In genomic region chr16:91373473-91374252, GRCm38 (mm10) we compare ENCODE assay signal across 8 mouse cellular contexts. TPM values are rescaled to one million over a fixed set of nuclear protein-coding genes. Genes with fewer than 3 reads are reported as not detected.
A peak's percentile ranks its signal among the peaks of the same experiment; 100 is the strongest.
DNase-seq lines count a peak whose midpoint lies in the region; ATAC-seq and TF ChIP-seq lines count a peak whose summit lies in the region.

No protein-coding gene starts in this region.

- no peaks in the 10 kb centered on the region for H3K9me3 ChIP-seq in forebrain, embryonic 11.5 days (ENCODE audit: control insufficient read depth, low read length)
- H3K9me3 ChIP-seq in neural tube, embryonic 15.5 days (replicated peaks): no peaks in the 10 kb centered on the region

- peaks cover 5% of the 10 kb centered on the region for H3K4me1 ChIP-seq in testis, adult 2 months (ENCODE audit: control insufficient read depth, insufficient read depth, low read length)
- peaks cover 5% of the 10 kb centered on the region; the same call in 1 of the 2 replicates for H3K4me1 ChIP-seq in forebrain, embryonic 11.5 days (replicated peaks; ENCODE audit: control insufficient read depth, insufficient read depth, low read length)
- H3K4me1 ChIP-seq in neural tube, embryonic 15.5 days: peaks cover 18% of the 10 kb centered on the region

- peaks cover 2% of the 10 kb centered on the region; the same call in 1 of the 2 replicates for H3K27me3 ChIP-seq in testis, adult 2 months (ENCODE audit: control insufficient read depth, insufficient read depth, low read length)
- H3K27me3 ChIP-seq in forebrain, embryonic 11.5 days (ENCODE audit: control insufficient read depth, insufficient read depth, low read length): no peaks in the 10 kb centered on the region
- no peaks in the 10 kb centered on the region for H3K27me3 ChIP-seq in neural tube, embryonic 15.5 days (replicated peaks)

- peak overlapping the region; percentile 37; the same call in 1 of the 2 replicates for H3K27ac ChIP-seq in testis, adult 2 months (ENCODE audit: control insufficient read depth, insufficient read depth, low read depth, low read length)
- H3K27ac ChIP-seq in forebrain, embryonic 11.5 days (ENCODE audit: low read depth, low read length): peak overlapping the region; percentile 79
- H3K27ac ChIP-seq in neural tube, embryonic 15.5 days (replicated peaks): peak overlapping the region; percentile 91

- H3K9ac ChIP-seq in forebrain, embryonic 11.5 days (ENCODE audit: low read length): peak overlapping the region; percentile 75
- H3K9ac ChIP-seq in neural tube, embryonic 15.5 days (replicated peaks): peak overlapping the region; percentile 69

- no peak for TF ChIP-seq CTCF in testis, adult 2 months (IDR thresholded peaks at IDR 0.05; ENCODE audit: control insufficient read depth, insufficient read depth, insufficient replicate concordance, low read depth, low read length)

- 0 out of 2 replicates have a peak, but pooled peaks have one; percentile 13 for ATAC-seq in forebrain, embryonic 11.5 days (replicated peaks; ENCODE audit: low FRiP score)
- ATAC-seq in neural tube, embryonic 15.5 days (ENCODE audit: low FRiP score): no peak; the same call in 1 of the 2 replicates

- DNase-seq in testis, postnatal 14 days (ENCODE audit: low spot score): no peak
- DNase-seq in forebrain, embryonic 11.5 days (ENCODE audit: low spot score): no peak
- DNase-seq in liver: peak; percentile 49
- no peak for DNase-seq in layer of hippocampus, adult 9-11 months
- no peak for DNase-seq in frontal cortex, postnatal 10 days (ENCODE audit: low spot score in 2 of 2)
- no peak for DNase-seq in spleen, postnatal 4 days (ENCODE audit: low spot score in 2 of 2)

- H3K4me2 ChIP-seq in forebrain, embryonic 11.5 days (ENCODE audit: low read depth, low read length, severe bottlenecking): peak overlapping the region; percentile 60
- H3K4me2 ChIP-seq in neural tube, embryonic 15.5 days: peak overlapping the region; percentile 74

- 44% methylated on average over 13 of the region's 13 CpGs for WGBS in forebrain, embryonic 11.5 days
- 42% methylated on average over 13 of the region's 13 CpGs for WGBS in neural tube, embryonic 15.5 days

- TF ChIP-seq POLR2A in testis, adult 2 months (IDR thresholded peaks at IDR 0.05; ENCODE audit: control insufficient read depth, low read depth, low read length): no peak

- H3K4me3 ChIP-seq in testis, adult 2 months (ENCODE audit: control insufficient read depth, low read depth, low read length): peak overlapping the region; percentile 84
- H3K4me3 ChIP-seq in forebrain, embryonic 11.5 days (ENCODE audit: low read depth, low read length): peak overlapping the region; percentile 62
- peak overlapping the region; percentile 63 for H3K4me3 ChIP-seq in neural tube, embryonic 15.5 days (replicated peaks)

- no peaks in the 10 kb centered on the region for H3K36me3 ChIP-seq in testis, adult 2 months (ENCODE audit: control insufficient read depth, insufficient read depth, low read length)
- no peaks in the 10 kb centered on the region for H3K36me3 ChIP-seq in forebrain, embryonic 11.5 days (ENCODE audit: control insufficient read depth, insufficient read depth, low read length)
- H3K36me3 ChIP-seq in neural tube, embryonic 15.5 days: no peaks in the 10 kb centered on the region

RNA-seq across cellular contexts. Expression of gene Ifnar2, which starts 1.1 kb away (rescaled TPM):
- polyA plus RNA-seq in testis, adult 2 months (2012; rRNA removed): 4.4 and 4.7 TPM in 2 replicates
- 29.6 and 32.3 TPM in 2 replicates for polyA plus RNA-seq in forebrain, embryonic 11.5 days (2014; fragmentation: Nextera tagmentation; extraction: Ambion mirVana)
- polyA plus RNA-seq in neural tube, embryonic 15.5 days (2015; fragmentation: Nextera tagmentation; extraction: Ambion mirVana): 42.3 and 45.8 TPM in 2 replicates

RNA-seq across cellular contexts. Expression of gene Gm21970, which starts 17.9 kb away (rescaled TPM):
- polyA plus RNA-seq in testis, adult 2 months (2012; rRNA removed): not detected in 2 replicates
- polyA plus RNA-seq in forebrain, embryonic 11.5 days (2014; fragmentation: Nextera tagmentation; extraction: Ambion mirVana): 1.0 TPM in 1 of 2 replicates, not detected in the other
- not detected in 2 replicates for polyA plus RNA-seq in neural tube, embryonic 15.5 days (2015; fragmentation: Nextera tagmentation; extraction: Ambion mirVana)

RNA-seq across cellular contexts. Expression of gene Il10rb, which starts 32.3 kb away (rescaled TPM):
- 6.4 and 7.2 TPM in 2 replicates for polyA plus RNA-seq in testis, adult 2 months (2012; rRNA removed)
- 6.6 and 7.6 TPM in 2 replicates for polyA plus RNA-seq in forebrain, embryonic 11.5 days (2014; fragmentation: Nextera tagmentation; extraction: Ambion mirVana)
- polyA plus RNA-seq in neural tube, embryonic 15.5 days (2015; fragmentation: Nextera tagmentation; extraction: Ambion mirVana): 14.4 and 26.5 TPM in 2 replicates

Comparison
In these comparisons a context has a peak if more than half of its experiments do, and no peak if none do; other contexts are left out.
1. H3K27ac ChIP-seq: peak in every context shown above with its lines; median percentile 91 in neural tube, embryonic 15.5 days; 79 in forebrain, embryonic 11.5 days; 37 in testis, adult 2 months.